Mouse (Mus musculus) forebrain, embryonic 14.5 days (tissue): ENCODE results near the gene Mical3. TPM values are rescaled to one million over a fixed set of nuclear protein-coding genes. Genes with fewer than 3 reads are reported as not detected.

Experiments
- ATAC-seq: fragments of 200-750 bp; cut with Nextera tagmentation; 2 replicates; pipeline ENCODE4 v1.8.0; 2017; ENCODE audit warnings: mild to moderate bottlenecking, moderate library complexity
- DNase-seq: peaks from one replicate; pipeline ENCODE4 v3.0.0-alpha.2; 2015; ENCODE audit warnings: low spot score
- H3K27ac ChIP-seq: fragments of 300-500 bp; sonication (generic); 2 replicates; pipeline ENCODE4 v1.5.1; 2014; ENCODE audit warnings: low read depth, mild to moderate bottlenecking, control low read depth, low read length, moderate library complexity
- H3K27me3 ChIP-seq: fragments of 300-500 bp; sonication (generic); replicated peaks from 2 replicates; pipeline ENCODE4 v1.6.1; 2014; ENCODE audit warnings: low read length, control low read depth, mixed read lengths; ENCODE audit not compliant: control insufficient read depth, insufficient read depth
- H3K36me3 ChIP-seq: fragments of 300-500 bp; sonication (generic); 2 replicates; pipeline ENCODE4 v1.6.1; 2014; ENCODE audit warnings: low read length, control low read depth; ENCODE audit not compliant: control insufficient read depth, insufficient read depth
- H3K4me1 ChIP-seq: fragments of 300-500 bp; sonication (generic); 2 replicates; pipeline ENCODE4 v1.6.1; 2014; ENCODE audit warnings: antibody characterized with exemption, low read length, control low read depth; ENCODE audit not compliant: control insufficient read depth, insufficient read depth
- H3K4me2 ChIP-seq: fragments of 300-500 bp; sonication (generic); 2 replicates; pipeline ENCODE4 v1.6.1; 2014; ENCODE audit warnings: mild to moderate bottlenecking, control low read depth, low read length
- H3K4me3 ChIP-seq: fragments of 300-500 bp; sonication (generic); 2 replicates; pipeline ENCODE4 v1.5.1; 2014; ENCODE audit warnings: low read depth, low read length, control low read depth
- H3K9ac ChIP-seq: fragments of 300-500 bp; sonication (generic); 2 replicates; pipeline ENCODE4 v1.6.1; 2014; ENCODE audit warnings: mild to moderate bottlenecking, low read length, control low read depth, moderate library complexity
- H3K9me3 ChIP-seq: fragments of 300-500 bp; sonication (generic); replicated peaks from 2 replicates; pipeline ENCODE4 v1.6.1; 2016; ENCODE audit warnings: low read length, control low read depth, mixed read lengths; ENCODE audit not compliant: control insufficient read depth
- WGBS: fragments of 180-500 bp; shearing (Covaris S2); extraction: QIAGEN DNeasy Blood & Tissue Kit; methylation state at CpG from one replicate; pipeline ENCODE4 v1.1.7; 2014; 5-methylcytosine and 5-hydroxymethylcytosine counted together
- polyA plus RNA-seq: library from polyadenylated mRNA; unstranded; fragments of >200 nt; fragmentation: Nextera tagmentation; extraction: Ambion mirVana; gene quantifications from 2 replicates; pipeline ENCODE4 v1.2.1, GENCODE M21; 2014

Gene Mical3
- polyA plus RNA-seq, 1 experiment from 2014 or later, result 19.4 TPM

- peak overlapping the region; percentile 61; the same call in 1 of the 2 replicates for H3K9ac ChIP-seq
- no peaks in the 10 kb centered on the region for H3K27me3 ChIP-seq
- ATAC-seq (no peak), DNase-seq (no peak)
- peaks cover 12% of the 10 kb centered on the region; the same call in 1 of the 2 replicates for H3K4me1 ChIP-seq
- H3K4me3 ChIP-seq, result no peak overlapping the region
- no peaks in the 10 kb centered on the region for H3K36me3 ChIP-seq
- H3K27ac ChIP-seq, result peak overlapping the region; percentile 88
- H3K4me2 ChIP-seq, result no peak overlapping the region
- 82% methylated on average over 8 of the region's 8 CpGs for WGBS
- no peaks in the 10 kb centered on the region for H3K9me3 ChIP-seq
These were observed 67.0 kb downstream of the Mical3 start for GRCm38 (mm10) chr6:121063771-121064170.

DNA sequence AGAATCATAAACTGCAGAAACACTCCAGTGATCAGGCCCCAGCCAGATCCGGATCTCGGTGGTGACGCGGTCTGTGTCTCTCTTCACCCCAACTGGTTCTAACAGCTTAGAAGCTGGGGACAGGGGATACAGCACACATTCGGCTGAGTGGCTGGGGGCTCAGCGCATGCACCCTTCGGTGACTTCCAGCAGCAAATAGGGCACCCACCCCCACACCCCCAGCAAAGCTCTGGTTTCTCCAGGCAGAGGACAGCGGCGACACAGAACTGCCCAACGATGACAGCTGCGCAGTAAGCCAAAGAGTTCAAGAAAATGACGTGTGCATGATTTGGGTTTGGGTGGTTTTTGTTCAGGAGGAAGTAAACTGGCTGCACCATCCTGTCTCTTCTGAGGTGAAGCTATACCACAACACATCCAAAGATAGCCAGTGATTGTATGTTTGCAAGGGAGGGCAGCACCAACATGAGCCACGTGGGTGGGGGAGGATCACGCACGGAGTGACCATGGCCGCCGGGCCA, 67.8 kb downstream of the Mical3 start:
- Histone ChIP-seq H3K27me3 (no peaks in the 10 kb centered on the region), H3K27ac (no peak overlapping the region), H3K9me3 (no peaks in the 10 kb centered on the region), H3K36me3 (no peaks in the 10 kb centered on the region), H3K4me1 (peaks cover 12% of the 10 kb centered on the region; the same call in 1 of the 2 replicates), H3K9ac (no peak overlapping the region), H3K4me3 (no peak overlapping the region), H3K4me2 (no peak overlapping the region)
- DNase-seq, result no peak
- ATAC-seq, result no peak
- 96% methylated on average over 17 of the region's 17 CpGs for WGBS

DNA sequence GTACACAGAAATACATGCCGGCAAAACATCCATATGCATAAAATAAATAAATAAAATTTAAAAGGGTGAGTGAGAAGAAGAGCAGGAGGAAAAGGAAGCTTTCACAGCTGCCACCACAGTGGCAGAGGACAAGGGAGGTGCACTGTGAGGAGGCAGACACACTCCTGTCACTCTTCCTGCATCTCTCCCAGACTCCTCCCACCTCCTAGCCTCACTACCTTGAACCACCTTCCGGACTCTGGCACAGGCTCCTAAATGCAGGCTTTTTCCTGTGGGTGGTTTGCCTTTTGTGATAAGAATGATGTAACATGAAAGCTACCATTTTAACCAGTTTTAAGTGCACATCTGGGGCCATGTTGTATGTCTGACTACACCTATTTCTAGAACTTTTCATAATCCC, 72.8 kb downstream of the Mical3 start:
- H3K4me1 ChIP-seq, result no peaks in the 10 kb centered on the region
- no peak for ATAC-seq
- H3K4me3 ChIP-seq, result no peak overlapping the region
- DNase-seq, result no peak
- no peaks in the 10 kb centered on the region for H3K9me3 ChIP-seq
- no peaks in the 10 kb centered on the region for H3K27me3 ChIP-seq
- no peaks in the 10 kb centered on the region for H3K36me3 ChIP-seq
- no peak overlapping the region for H3K27ac ChIP-seq
- WGBS, result 92% methylated on average over 2 of the region's 2 CpGs
- H3K4me2 ChIP-seq, result no peak overlapping the region
- no peak overlapping the region for H3K9ac ChIP-seq

DNA sequence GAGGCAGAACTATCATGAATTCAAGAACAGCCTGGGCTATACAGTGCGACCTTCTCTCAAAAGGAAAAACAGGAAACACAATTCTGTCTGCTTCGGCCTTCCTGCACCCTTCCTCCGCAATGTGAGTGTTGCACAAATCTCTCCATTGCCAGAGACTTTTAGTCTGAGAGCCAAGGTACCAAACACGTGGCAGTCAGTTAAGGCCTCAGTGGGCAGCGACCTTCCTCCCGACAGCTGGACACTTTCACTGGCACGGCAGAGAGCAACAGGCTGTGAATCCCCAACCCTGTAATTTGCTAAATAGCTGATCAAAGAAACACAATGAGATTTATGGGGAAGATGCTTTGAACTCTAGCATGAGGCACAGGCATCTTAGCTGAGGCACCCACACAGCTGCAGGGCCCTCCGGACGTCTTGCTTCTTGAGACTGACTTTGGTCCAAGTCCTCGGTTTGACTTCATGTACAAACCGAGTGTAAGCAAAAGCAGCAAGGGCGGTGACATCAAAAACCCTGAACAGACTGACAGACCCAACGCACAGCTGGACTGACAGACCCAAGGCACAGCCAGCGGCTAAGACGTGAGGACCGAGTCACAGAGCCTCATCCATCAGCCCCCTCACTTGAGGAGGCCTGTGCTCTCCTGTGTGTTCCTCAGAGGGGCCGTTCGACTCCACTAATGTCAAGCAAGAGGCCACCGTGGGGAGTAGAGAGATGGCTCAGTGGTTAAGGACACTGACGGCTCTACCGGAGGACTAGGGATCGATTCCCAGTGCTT, 73.4 kb downstream of the Mical3 start:
- Histone ChIP-seq H3K4me2 (no peak overlapping the region), H3K4me3 (no peak overlapping the region), H3K9ac (no peak overlapping the region), H3K27ac (no peak overlapping the region), H3K27me3 (no peaks in the 10 kb centered on the region), H3K9me3 (no peaks in the 10 kb centered on the region), H3K4me1 (no peaks in the 10 kb centered on the region), H3K36me3 (no peaks in the 10 kb centered on the region)
- ATAC-seq, result no peak
- DNase-seq, result no peak
- 86% methylated on average over 22 of the region's 22 CpGs for WGBS

GRCm38 (mm10) chr6:121055496-121055895, 75.3 kb downstream of the Mical3 start:
- 47% methylated on average over 3 of the region's 3 CpGs for WGBS
- no peaks in the 10 kb centered on the region for H3K36me3 ChIP-seq

DNA sequence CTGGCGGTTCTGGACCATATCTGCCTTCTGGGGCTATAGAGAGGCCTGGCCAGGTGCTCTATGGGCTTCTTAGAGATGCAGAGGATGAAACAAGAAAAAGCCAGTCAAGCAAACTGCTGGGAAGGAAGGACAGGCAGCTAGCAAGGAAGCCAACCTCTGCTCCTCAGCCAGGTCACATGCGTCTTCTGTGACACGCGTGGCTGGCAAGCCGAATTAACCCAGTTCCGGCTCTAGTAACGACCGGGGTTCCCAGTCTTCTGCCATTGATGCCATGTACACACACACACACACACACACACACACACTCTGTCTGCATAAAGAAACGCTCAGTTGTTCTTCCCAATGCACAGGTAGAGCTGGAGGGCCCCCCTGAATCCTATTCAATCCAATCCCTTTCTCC, 75.9 kb downstream of the Mical3 start:
- Histone ChIP-seq H3K9me3 (no peaks in the 10 kb centered on the region), H3K4me2 (no peak overlapping the region), H3K27ac (no peak overlapping the region), H3K9ac (no peak overlapping the region), H3K4me3 (no peak overlapping the region), H3K4me1 (no peaks in the 10 kb centered on the region), H3K36me3 (no peaks in the 10 kb centered on the region), H3K27me3 (no peaks in the 10 kb centered on the region)
- WGBS, result 82% methylated on average over 9 of the region's 9 CpGs
- no peak for ATAC-seq
- no peak for DNase-seq

More at GRCm38 (mm10) chr6:121055496-121055895, 75.3 kb downstream of the Mical3 start:
- H3K4me3 ChIP-seq, result no peak overlapping the region
- H3K4me1 ChIP-seq, result no peaks in the 10 kb centered on the region
- no peak for ATAC-seq
- H3K9ac ChIP-seq, result no peak overlapping the region
- H3K9me3 ChIP-seq, result no peaks in the 10 kb centered on the region
- no peaks in the 10 kb centered on the region for H3K27me3 ChIP-seq
- no peak overlapping the region for H3K27ac ChIP-seq
- DNase-seq, result peak; percentile 18
- H3K4me2 ChIP-seq, result no peak overlapping the region

- Histone ChIP-seq H3K4me3 (no peak overlapping the region), H3K9ac (no peak overlapping the region), H3K36me3 (no peaks in the 10 kb centered on the region), H3K27me3 (no peaks in the 10 kb centered on the region), H3K27ac (no peak overlapping the region), H3K4me1 (no peaks in the 10 kb centered on the region), H3K9me3 (no peaks in the 10 kb centered on the region), H3K4me2 (no peak overlapping the region)
- DNase-seq (no peak), ATAC-seq (no peak)
- 69% methylated on average over 3 of the region's 3 CpGs for WGBS
These were observed 76.5 kb downstream of the Mical3 start for GRCm38 (mm10) chr6:121054340-121054739.

- Histone ChIP-seq H3K4me2 (no peak overlapping the region), H3K36me3 (no peaks in the 10 kb centered on the region), H3K27ac (no peak overlapping the region), H3K4me3 (no peak overlapping the region), H3K27me3 (no peaks in the 10 kb centered on the region), H3K9ac (no peak overlapping the region), H3K4me1 (no peaks in the 10 kb centered on the region), H3K9me3 (no peaks in the 10 kb centered on the region)
- ATAC-seq (no peak), DNase-seq (no peak)
- WGBS, result 88% methylated on average over 7 of the region's 7 CpGs
These were observed 77.2 kb downstream of the Mical3 start for GRCm38 (mm10) chr6:121053585-121054112.

DNA sequence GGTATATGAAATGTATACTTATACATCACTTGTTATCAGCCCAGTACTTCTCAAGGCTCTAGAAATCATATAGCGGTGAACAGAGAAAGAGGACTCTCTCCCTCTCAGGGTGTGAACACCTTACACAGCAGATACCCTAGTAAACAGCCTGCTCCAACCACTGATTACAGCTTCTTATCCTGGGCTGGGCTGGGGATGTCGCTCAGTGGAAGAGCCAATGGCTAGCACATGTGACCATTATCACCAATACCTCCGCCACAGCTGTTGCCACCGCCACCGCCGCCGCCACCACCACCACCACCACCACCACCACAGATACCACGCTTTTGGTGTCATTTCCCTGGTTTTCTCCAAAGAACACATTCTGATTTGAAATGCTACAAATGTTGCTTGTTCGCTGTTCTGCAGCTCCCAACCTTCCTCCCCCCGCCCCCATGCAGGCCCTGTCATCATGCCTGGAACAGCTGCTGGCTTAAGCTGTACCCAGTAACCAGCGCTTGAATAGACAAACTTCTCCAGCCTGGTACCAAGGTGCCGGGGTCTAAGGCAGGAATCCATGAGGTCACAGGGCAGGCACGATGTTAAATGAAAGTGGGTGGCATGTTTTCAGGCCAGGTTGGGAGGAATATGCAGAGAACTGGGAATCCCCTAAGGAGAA, 78.7 kb downstream of the Mical3 start:
- H3K27me3 ChIP-seq, result no peaks in the 10 kb centered on the region
- DNase-seq, result no peak
- H3K9me3 ChIP-seq, result no peaks in the 10 kb centered on the region
- no peaks in the 10 kb centered on the region for H3K36me3 ChIP-seq
- no peak overlapping the region for H3K4me2 ChIP-seq
- H3K27ac ChIP-seq, result no peak overlapping the region
- ATAC-seq, result no peak
- no peaks in the 10 kb centered on the region for H3K4me1 ChIP-seq
- 94% methylated on average over 13 of the region's 13 CpGs for WGBS
- no peak overlapping the region for H3K4me3 ChIP-seq
- H3K9ac ChIP-seq, result no peak overlapping the region
